Mouse (Mus musculus) brain, embryonic 14.5 days (tissue): ENCODE results near the gene Tfap2d. TPM values are rescaled to one million over a fixed set of nuclear protein-coding genes. Genes with fewer than 3 reads are reported as not detected.

Source experiments
- DNase-seq: peaks from one replicate; pipeline ENCODE4 v3.0.0-alpha.2; 2011; ENCODE audit warnings: low read depth
- CTCF ChIP-seq: fragments of 200-500 bp; IDR thresholded peaks from 2 replicates; pipeline ENCODE4 v1.5.1; 2012; ENCODE audit warnings: inconsistent platforms, mild to moderate bottlenecking, moderate library complexity, borderline replicate concordance; ENCODE audit not compliant: insufficient read depth, insufficient read length; ENCODE audit errors: extremely low read depth
- POLR2A ChIP-seq: fragments of 200-500 bp; IDR thresholded peaks from 2 replicates; pipeline ENCODE4 v1.6.1; 2012; ENCODE audit warnings: mild to moderate bottlenecking, inconsistent platforms, borderline replicate concordance; ENCODE audit not compliant: poor library complexity, insufficient read depth, insufficient read length, severe bottlenecking; ENCODE audit errors: extremely low read depth
- polyA plus RNA-seq: library from polyadenylated mRNA; depleted of rRNA; stranded (reverse); fragments of >200 nt; gene quantifications from 2 replicates; pipeline ENCODE4 v1.2.3, GENCODE M21; 2012

The Tfap2d gene
- polyA plus RNA-seq, 1 experiment: 21.2 TPM

- DNase-seq: peak; percentile 68
Measured at GRCm38 (mm10) chr1:19109711-19110110, 6.9 kb downstream of the Tfap2d start.

GRCm38 (mm10) chr1:19110211-19110610, 7.4 kb downstream of the Tfap2d start:
- DNase-seq: no peak
- TF ChIP-seq POLR2A: no peak
- no peak for TF ChIP-seq CTCF

More at GRCm38 (mm10) chr1:19109711-19110110, 6.9 kb downstream of the Tfap2d start:
- TF ChIP-seq CTCF (no peak), POLR2A (no peak)

DNA sequence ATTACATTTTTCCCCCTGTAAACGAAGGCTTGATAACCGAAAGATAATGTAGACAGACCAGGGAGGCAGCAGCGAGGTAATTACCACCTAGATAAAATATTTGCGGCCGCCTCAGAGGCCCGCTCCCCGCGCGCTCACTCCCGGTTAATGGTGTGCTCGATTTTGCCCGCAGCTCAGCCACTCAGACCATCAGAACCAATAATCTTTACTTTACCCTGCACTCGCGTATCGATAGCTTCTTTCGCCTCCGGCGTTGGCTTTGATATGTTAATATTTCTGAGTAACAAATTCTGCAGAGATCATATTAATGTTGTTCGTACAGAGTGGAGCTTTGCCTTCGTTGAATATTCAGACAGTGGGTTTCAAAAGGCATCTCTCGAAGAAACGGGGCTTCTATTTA, 8.2 kb downstream of the Tfap2d start:
- TF ChIP-seq CTCF (no peak), POLR2A (no peak)
- peak; percentile 68 for DNase-seq

GRCm38 (mm10) chr1:19178742-19179397, 76.0 kb downstream of the Tfap2d start:
- TF ChIP-seq CTCF: peak; percentile 65; the same call in 1 of the 2 replicates
- no peak for TF ChIP-seq POLR2A
- DNase-seq: peak; percentile 73

DNA sequence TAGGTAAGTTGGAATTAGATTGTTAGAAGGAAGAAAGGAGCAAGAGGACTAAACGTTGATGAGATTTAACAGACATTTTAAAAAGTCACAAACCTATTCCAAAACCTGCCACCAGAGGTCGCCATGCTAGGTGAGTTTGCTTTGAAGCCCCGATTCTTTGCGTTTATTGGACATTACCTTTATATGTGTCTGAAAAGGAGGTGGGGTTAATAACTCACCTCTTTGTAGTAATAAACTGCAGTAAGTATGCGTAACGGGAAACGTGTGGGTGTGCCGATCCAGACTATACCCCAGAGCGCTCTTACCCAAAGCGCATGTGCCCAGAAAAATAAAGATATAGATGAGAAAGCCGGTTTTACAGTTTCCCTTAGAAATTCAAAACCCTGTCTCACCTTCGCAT, 102.8 kb downstream of the Tfap2d start:
- DNase-seq: peak; percentile 79
- TF ChIP-seq POLR2A (no peak), CTCF (peak; percentile 80; the same call in 1 of the 2 replicates)

DNA sequence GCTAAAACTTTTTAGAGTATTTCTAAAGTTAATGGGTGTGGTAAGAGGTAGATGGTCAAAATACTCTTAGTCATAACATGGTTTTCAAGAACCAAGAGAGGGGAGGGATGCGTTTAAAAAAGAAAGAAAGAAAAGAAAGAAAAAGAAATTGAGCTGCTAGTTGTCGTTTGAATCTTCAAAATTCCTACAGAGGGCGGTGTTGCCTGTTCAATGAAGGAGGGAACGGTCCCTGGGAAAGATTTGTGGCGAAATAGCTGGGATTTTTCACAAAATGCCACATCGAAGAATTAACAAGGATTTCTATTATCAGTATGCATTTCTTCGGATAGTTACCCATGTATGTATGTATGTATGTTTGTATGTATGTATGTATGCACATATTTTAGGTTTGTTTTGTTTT, 103.4 kb downstream of the Tfap2d start:
- TF ChIP-seq CTCF: peak; percentile 61; the same call in 1 of the 2 replicates
- no peak for TF ChIP-seq POLR2A
- peak; percentile 86 for DNase-seq

DNA sequence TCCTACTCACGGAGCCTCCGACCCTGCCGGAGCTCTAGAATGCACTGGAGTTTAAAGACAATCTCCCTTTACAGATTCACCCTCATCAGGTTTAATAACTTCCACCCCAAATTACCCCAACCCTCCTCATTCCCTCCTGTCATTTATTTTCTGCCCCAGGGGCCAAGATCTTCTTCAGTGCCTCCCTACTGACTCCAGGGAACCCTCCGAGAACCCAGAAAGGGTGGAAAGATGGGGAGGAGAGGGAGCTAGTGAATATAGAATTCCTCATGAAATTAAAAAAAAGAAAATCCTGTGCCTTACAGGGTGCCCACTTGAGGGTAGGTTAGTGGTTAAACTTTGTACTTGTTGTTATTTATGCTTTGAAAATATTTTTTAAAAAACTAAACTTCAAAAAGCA, 104.8 kb downstream of the Tfap2d start:
- TF ChIP-seq CTCF (no peak), POLR2A (no peak)
- peak; percentile 22 for DNase-seq

DNA sequence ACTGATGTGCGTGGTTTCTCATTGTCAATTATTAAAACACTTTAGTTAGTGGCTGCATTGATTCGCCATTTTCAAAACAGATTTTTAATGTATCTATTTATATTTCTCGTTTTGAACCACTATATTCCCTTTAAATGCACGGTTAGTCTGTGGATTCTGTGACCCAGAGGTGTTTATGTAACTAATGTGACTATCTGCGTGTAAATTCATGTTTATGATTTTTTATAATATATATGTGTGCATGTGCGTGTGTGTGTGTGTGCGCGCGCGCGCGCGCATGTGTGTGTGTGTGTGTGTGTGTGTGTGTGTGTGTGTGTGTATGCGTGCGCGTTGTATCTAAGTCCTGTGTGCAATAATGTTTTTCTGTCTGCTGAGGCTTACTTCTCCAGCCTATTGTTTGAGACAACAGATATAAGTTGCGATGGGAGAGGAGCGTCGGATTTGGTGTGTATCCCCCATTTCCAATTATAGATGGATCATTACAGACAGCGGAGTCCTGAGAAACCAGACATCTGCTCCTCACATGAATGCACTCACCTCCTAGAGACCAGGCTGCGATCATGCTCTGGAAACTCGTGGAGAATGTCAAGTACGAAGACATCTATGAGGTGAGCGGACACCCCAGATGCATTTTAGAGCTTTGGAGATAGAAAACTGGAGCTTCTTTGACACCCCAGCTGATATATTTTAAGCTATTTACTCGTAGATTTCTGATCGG, 106.0 kb downstream of the Tfap2d start, which contains the start of gene Tfap2b:
Gene Tfap2b, plus strand, starts transcription at position 274 of the 718 bp plus-strand sequence.
- TF ChIP-seq POLR2A: no peak
- no peak for TF ChIP-seq CTCF
- peak; percentile 75 for DNase-seq

DNA sequence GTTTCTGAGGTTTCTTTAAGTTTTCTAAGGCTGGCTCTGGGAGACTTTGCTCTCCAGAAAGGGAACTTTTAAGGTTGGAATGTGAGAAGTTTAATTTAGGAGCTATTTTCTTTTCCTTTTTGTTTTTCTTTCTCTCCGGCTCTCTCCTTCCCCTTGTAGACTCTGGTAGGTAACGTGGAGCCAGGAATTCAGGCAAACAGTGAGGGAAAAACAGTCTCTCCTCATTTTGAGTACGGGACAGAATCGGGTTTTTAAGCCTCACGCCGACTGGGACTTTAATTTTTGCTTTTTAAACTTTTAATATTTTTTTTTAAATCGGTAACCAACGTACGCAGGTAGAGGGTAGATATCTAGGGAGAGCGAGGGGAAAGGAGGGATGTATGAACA, 106.5 kb downstream of the Tfap2d start:
- TF ChIP-seq CTCF (no peak), POLR2A (no peak)
- no peak for DNase-seq

GRCm38 (mm10) chr1:19209776-19210175, 107.0 kb downstream of the Tfap2d start:
- TF ChIP-seq CTCF (no peak), POLR2A (no peak)
- peak; percentile 66 for DNase-seq

GRCm38 (mm10) chr1:19210215-19211032, 107.6 kb downstream of the Tfap2d start:
- TF ChIP-seq CTCF (no peak), POLR2A (no peak)
- DNase-seq: peak; percentile 50
